Mouse (Mus musculus) CH12.LX (cell line): ENCODE data around the gene Rgs5. TPM values are rescaled to one million over a fixed set of nuclear protein-coding genes. Genes with fewer than 3 reads are reported as not detected.

Source experiments
- DNase-seq: peaks from one replicate; pipeline ENCODE4 v3.0.0-alpha.2; 2013; ENCODE audit errors: extremely low read depth
- H3K27ac ChIP-seq: 2 replicates; pipeline ENCODE4 v1.5.1; 2012; ENCODE audit warnings: low read depth, mild to moderate bottlenecking, control low read depth, moderate library complexity; ENCODE audit not compliant: insufficient read depth
- H3K27me3 ChIP-seq: replicated peaks from 2 replicates; pipeline ENCODE3; 2012; ENCODE audit warnings: inconsistent platforms
- H3K36me3 ChIP-seq, 2 experiments: replicated peaks in 1 of 2; 2 replicates each; pipeline versions ENCODE3 to v1.6.1; 2012; ENCODE audit warnings: inconsistent platforms in 1 of 2, low read length in 1 of 2, mild to moderate bottlenecking in 1 of 2, mixed read lengths in 1 of 2, moderate library complexity in 1 of 2; ENCODE audit not compliant: control insufficient read depth in 1 of 2, insufficient read depth in 1 of 2
- H3K4me1 ChIP-seq, 2 experiments: 2 replicates each; pipeline ENCODE4 v1.6.1; 2012; ENCODE audit warnings: inconsistent platforms in 1 of 2, moderate library complexity in 1 of 2; ENCODE audit not compliant: insufficient read depth in 2 of 2, control insufficient read depth in 1 of 2
- H3K4me2 ChIP-seq: 2 replicates; pipeline ENCODE4 v1.6.1; 2012; ENCODE audit warnings: low read depth, mild to moderate bottlenecking, control low read depth; ENCODE audit not compliant: poor library complexity, insufficient read depth, severe bottlenecking
- H3K4me3 ChIP-seq, 3 experiments: fragments of 150-350 bp in 1 of 3; sonication (generic) in 1 of 3; replicated peaks in 1 of 3; 2 replicates each; pipeline versions ENCODE3 to v1.5.1; 2011 to 2012; ENCODE audit warnings: low read depth in 2 of 3, low read length in 2 of 3, mild to moderate bottlenecking in 2 of 3, moderate library complexity in 2 of 3, control low read depth in 1 of 3, improper control_type of control experiment in 1 of 3, inconsistent platforms in 1 of 3, mixed read lengths in 1 of 3; ENCODE audit not compliant: poor library complexity in 1 of 3
- H3K79me2 ChIP-seq: replicated peaks from 2 replicates; pipeline ENCODE4 v1.6.1; 2012; ENCODE audit warnings: mild to moderate bottlenecking, moderate library complexity; ENCODE audit not compliant: control insufficient read depth, poor library complexity, insufficient read depth, severe bottlenecking; ENCODE audit errors: extremely low read depth
- H3K9ac ChIP-seq: 2 replicates; pipeline ENCODE4 v1.6.1; 2012; ENCODE audit warnings: low read depth, mild to moderate bottlenecking, control low read depth, moderate library complexity; ENCODE audit not compliant: insufficient read depth
- H3K9me3 ChIP-seq: replicated peaks from 2 replicates; pipeline ENCODE3; 2012; ENCODE audit warnings: low read length, inconsistent platforms, mixed read lengths
- CTCF ChIP-seq, 2 experiments: IDR thresholded peaks in 1 of 2; conservative IDR thresholded peaks in 1 of 2; 2 replicates each; pipeline ENCODE4 v1.5.1; 2011 to 2012; ENCODE audit warnings: low read depth in 2 of 2, low read length in 2 of 2, improper control_type of control experiment in 1 of 2, inconsistent platforms in 1 of 2, mild to moderate bottlenecking in 1 of 2, moderate library complexity in 1 of 2
- ELF1 ChIP-seq: IDR thresholded peaks from 2 replicates; pipeline ENCODE4 v1.6.1; 2014; ENCODE audit warnings: low read depth, mild to moderate bottlenecking, inconsistent platforms, low read length, improper control_type of control experiment
- IRF4 ChIP-seq: IDR thresholded peaks from 2 replicates; pipeline ENCODE4 v1.6.1; 2014; ENCODE audit warnings: low read depth, mild to moderate bottlenecking, inconsistent platforms, low read length, improper control_type of control experiment
- JUN ChIP-seq: IDR thresholded peaks from 2 replicates; pipeline ENCODE4 v1.6.1; 2011; ENCODE audit warnings: low read depth, mild to moderate bottlenecking, low read length, improper control_type of control experiment, moderate library complexity; ENCODE audit not compliant: insufficient read depth
- KAT2A ChIP-seq: IDR thresholded peaks from 2 replicates; pipeline ENCODE4 v1.6.1; 2012; ENCODE audit warnings: low read length, improper control_type of control experiment, inconsistent platforms; ENCODE audit not compliant: insufficient replicate concordance
- MAFK ChIP-seq: IDR thresholded peaks from 2 replicates; pipeline ENCODE4 v1.6.1; 2011; ENCODE audit warnings: low read length, improper control_type of control experiment; ENCODE audit not compliant: insufficient replicate concordance
- MYC ChIP-seq: IDR thresholded peaks from 2 replicates; pipeline ENCODE4 v1.6.1; 2011; ENCODE audit warnings: low read depth, mild to moderate bottlenecking, improper control_type of control experiment, low read length
- NELFE ChIP-seq: IDR thresholded peaks from 2 replicates; pipeline ENCODE4 v1.6.1; 2011; ENCODE audit warnings: low read depth, low read length, improper control_type of control experiment
- NRF1 ChIP-seq: IDR thresholded peaks from 2 replicates; pipeline ENCODE4 v1.6.1; 2014; ENCODE audit warnings: low read depth, mild to moderate bottlenecking, inconsistent platforms, low read length, improper control_type of control experiment, moderate library complexity
- POLR2A ChIP-seq: IDR thresholded peaks from 2 replicates; pipeline ENCODE4 v1.6.1; 2011; ENCODE audit warnings: low read depth, mild to moderate bottlenecking, improper control_type of control experiment, low read length
- SIN3A ChIP-seq: IDR thresholded peaks from 2 replicates; pipeline ENCODE4 v1.6.1; 2012; ENCODE audit warnings: low read length, improper control_type of control experiment, inconsistent platforms
- SMC3 ChIP-seq: IDR thresholded peaks from 2 replicates; pipeline ENCODE4 v1.6.1; 2011; ENCODE audit warnings: low read depth, low read length, improper control_type of control experiment
- TBP ChIP-seq: conservative IDR thresholded peaks from 2 replicates; pipeline ENCODE4 v1.6.1; 2011; ENCODE audit warnings: low read depth, low read length, improper control_type of control experiment
- USF2 ChIP-seq: conservative IDR thresholded peaks from 2 replicates; pipeline ENCODE4 v1.6.1; 2011; ENCODE audit warnings: low read depth, low read length, improper control_type of control experiment
- ZC3H11A ChIP-seq: IDR thresholded peaks from 2 replicates; pipeline ENCODE4 v1.6.1; 2012; ENCODE audit warnings: low read depth, mild to moderate bottlenecking, inconsistent platforms, low read length, improper control_type of control experiment
- ZKSCAN1 ChIP-seq: IDR thresholded peaks from 2 replicates; pipeline ENCODE4 v1.6.1; 2012; ENCODE audit warnings: low read depth, inconsistent platforms, low read length, improper control_type of control experiment, borderline replicate concordance
- ZMIZ1 ChIP-seq: IDR thresholded peaks from 2 replicates; pipeline ENCODE4 v1.6.1; 2012; ENCODE audit warnings: low read depth, mild to moderate bottlenecking, inconsistent platforms, low read length, improper control_type of control experiment
- dilution Hi-C: fragments of 300-500 bp; cut with MboI; formaldehyde crosslinking; loops from 2 replicates; pipeline ENCODE4 v1.14.3; 2020; ENCODE audit warnings: low sequenced_read_pairs; ENCODE audit not compliant: extremely low pct_unique_long_range_greater_than_20kb, extremely low pct_ligation_motif_present
- in situ Hi-C: fragments of 300-500 bp; cut with MboI; formaldehyde crosslinking; loops from 3 replicates; pipeline ENCODE4 v1.14.3; 2019; ENCODE audit warnings: low sequenced_read_pairs, low pct_ligation_motif_present, low pct_unique_long_range_greater_than_20kb, mixed read lengths
- polyA plus RNA-seq: library from polyadenylated mRNA; unstranded; fragments of >175 nt; gene quantifications from 2 replicates; pipeline ENCODE4 v1.2.1, GENCODE M21; 2012; ENCODE audit warnings: low read depth; ENCODE audit not compliant: insufficient read length
- total RNA-seq, 2 experiments: library from RNA; depleted of rRNA; stranded (reverse); fragments of 300-350 nt in 1 of 2; fragments of >200 nt in 1 of 2; gene quantifications; 2 replicates each; pipeline ENCODE4 v1.2.3; 2012 to 2014

Rgs5 gene
- total and polyA plus RNA-seq, 3 experiments, result not detected

- Histone ChIP-seq H3K9ac (no peak overlapping the region), H3K4me3 (no peak overlapping the region), H3K27me3 (peaks cover 28% of the 10 kb centered on the region), H3K36me3 (no peaks in the 10 kb centered on the region), H3K4me1 (no peaks in the 10 kb centered on the region), H3K27ac (no peak overlapping the region), H3K79me2 (no peaks in the 10 kb centered on the region), H3K9me3 (no peaks in the 10 kb centered on the region), H3K4me2 (no peak overlapping the region)
- in situ Hi-C loops (no loop called here), dilution Hi-C loops (no loop called here)
- DNase-seq, result no peak
- no peak for TF ChIP-seq MYC
- no peak for TF ChIP-seq NRF1
- no peak for TF ChIP-seq MAFK
- no peak for TF ChIP-seq IRF4
- TF ChIP-seq TBP, result no peak
- no peak for TF ChIP-seq ZKSCAN1
- no peak for TF ChIP-seq KAT2A
- TF ChIP-seq ELF1, result no peak
- no peak for TF ChIP-seq SIN3A
- no peak for TF ChIP-seq ZC3H11A
- no peak for TF ChIP-seq POLR2A
- TF ChIP-seq CTCF (conservative IDR thresholded peaks at IDR 0.05 in 1 of 2, IDR thresholded peaks at IDR 0.05 in 1 of 2; ENCODE audit: low read depth in 2 of 2, low read length in 2 of 2), result no peak
- TF ChIP-seq NELFE, result no peak
- no peak for TF ChIP-seq USF2
- no peak for TF ChIP-seq SMC3
- no peak for TF ChIP-seq ZMIZ1
- TF ChIP-seq JUN, result no peak
Observed at GRCm38 (mm10) chr1:169737231-169737630, 81.9 kb downstream of the Rgs5 start.

GRCm38 (mm10) chr1:169741147-169741546, 85.8 kb downstream of the Rgs5 start:
- no peak overlapping the region for H3K27ac ChIP-seq
- in situ Hi-C loops, result no loop called here
- no peak overlapping the region for H3K9ac ChIP-seq
- H3K4me3 ChIP-seq, result no peak overlapping the region
- no peak for DNase-seq
- H3K4me2 ChIP-seq, result no peak overlapping the region
- TF ChIP-seq ZMIZ1, result no peak
- TF ChIP-seq, all 38 proteins: peak for 0
- dilution Hi-C loops, result no loop called here
- H3K9me3 ChIP-seq, result no peaks in the 10 kb centered on the region
- peaks cover 34% of the 10 kb centered on the region for H3K27me3 ChIP-seq
- H3K4me1 ChIP-seq, result no peaks in the 10 kb centered on the region
- H3K79me2 ChIP-seq, result no peaks in the 10 kb centered on the region
- no peaks in the 10 kb centered on the region for H3K36me3 ChIP-seq

Other genes starting within 250 kb of the Rgs5 start
- gene Nuf2, start 124.0 kb upstream of the Rgs5 start, total RNA-seq (2012; rRNA removed), result 53.5 and 61.3 TPM in 2 replicates
- 119 and 138 TPM in 2 replicates for gene Nuf2, start 124.0 kb upstream of the Rgs5 start, total RNA-seq (2014; rRNA removed)
- gene Nuf2, start 124.0 kb upstream of the Rgs5 start, polyA plus RNA-seq, result 104 and 106 TPM in 2 replicates
- gene Rgs4, start 92.1 kb downstream of the Rgs5 start, total RNA-seq (2012; rRNA removed), result not detected in 2 replicates
- gene Rgs4, start 92.1 kb downstream of the Rgs5 start, total RNA-seq (2014; rRNA removed), result not detected in 2 replicates
- not detected in 2 replicates for gene Rgs4, start 92.1 kb downstream of the Rgs5 start, polyA plus RNA-seq